Mouse (Mus musculus) frontal cortex, postnatal 14 days (tissue): ENCODE measurements at regions not wholly inside any gene's neighbourhood (a gene's known extent, or its start where the extent isn't known, plus 50 kb on each side); places are given as distances from the start of the nearest gene placed in this dataset.

Experiments used
- DNase-seq, 2 experiments: peaks; one replicate each; pipeline ENCODE4 v3.0.0; 2022; ENCODE audit warnings: low spot score in 2 of 2

DNA sequence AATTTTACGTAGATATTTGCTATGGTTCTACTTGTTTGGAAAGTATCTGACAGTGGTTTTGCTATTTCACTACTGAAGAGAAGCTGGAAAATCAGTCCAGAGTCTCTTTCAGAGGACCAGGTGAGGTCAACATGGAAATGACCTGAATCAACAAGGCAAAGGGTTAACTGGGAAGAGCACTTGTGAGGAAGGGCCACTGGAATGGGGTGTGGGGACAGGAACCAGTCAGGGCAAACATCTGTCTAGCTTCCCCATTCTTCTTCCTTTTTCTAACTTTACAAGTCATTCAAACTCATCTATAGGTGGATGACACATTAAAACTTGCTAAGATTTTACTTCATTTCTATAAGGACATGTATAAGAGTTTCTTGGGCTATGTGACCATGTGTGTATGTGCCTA, 283.7 kb downstream of the Gm11146 start:
- DNase-seq, result no peak

DNA sequence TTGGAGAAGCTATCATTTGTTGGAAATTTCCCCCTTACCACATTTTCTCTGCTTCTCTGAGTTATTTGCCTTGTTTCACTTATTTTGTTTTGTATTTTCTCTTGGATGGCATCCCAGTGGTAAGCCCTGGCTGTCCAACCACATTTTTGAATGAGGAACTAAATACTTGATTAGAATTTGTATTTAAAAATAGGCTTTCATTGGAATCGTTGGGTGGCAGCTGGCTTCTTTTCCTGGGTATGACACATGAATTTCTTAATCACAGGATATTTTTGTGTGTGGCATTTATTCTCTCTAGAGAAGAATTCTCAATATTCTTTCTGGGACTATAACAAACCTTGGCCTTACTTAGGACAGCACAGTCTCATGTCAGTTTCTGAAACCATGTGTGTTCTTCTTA, 286.5 kb downstream of the Gm11146 start:
- DNase-seq, result no peak

DNA sequence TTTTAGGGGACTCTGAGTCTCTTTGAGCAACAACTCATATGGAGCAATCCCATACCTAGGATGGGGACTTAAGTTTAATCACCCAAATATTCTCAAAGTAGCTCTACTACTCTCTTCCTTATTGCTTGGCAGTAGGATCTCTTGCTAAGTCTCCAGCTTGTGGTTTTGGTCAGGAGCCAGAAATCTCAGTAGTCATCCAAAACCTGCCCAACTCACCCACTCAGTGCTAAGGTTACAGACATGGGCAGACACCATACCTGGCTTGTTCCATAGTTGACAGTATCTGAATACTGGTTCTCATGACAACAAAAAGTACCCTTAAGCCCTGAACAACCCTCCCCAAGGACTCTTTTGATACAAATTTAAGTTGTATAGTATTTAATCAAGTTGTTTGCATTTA, 288.7 kb downstream of the Gm11146 start:
- no peak for DNase-seq

DNA sequence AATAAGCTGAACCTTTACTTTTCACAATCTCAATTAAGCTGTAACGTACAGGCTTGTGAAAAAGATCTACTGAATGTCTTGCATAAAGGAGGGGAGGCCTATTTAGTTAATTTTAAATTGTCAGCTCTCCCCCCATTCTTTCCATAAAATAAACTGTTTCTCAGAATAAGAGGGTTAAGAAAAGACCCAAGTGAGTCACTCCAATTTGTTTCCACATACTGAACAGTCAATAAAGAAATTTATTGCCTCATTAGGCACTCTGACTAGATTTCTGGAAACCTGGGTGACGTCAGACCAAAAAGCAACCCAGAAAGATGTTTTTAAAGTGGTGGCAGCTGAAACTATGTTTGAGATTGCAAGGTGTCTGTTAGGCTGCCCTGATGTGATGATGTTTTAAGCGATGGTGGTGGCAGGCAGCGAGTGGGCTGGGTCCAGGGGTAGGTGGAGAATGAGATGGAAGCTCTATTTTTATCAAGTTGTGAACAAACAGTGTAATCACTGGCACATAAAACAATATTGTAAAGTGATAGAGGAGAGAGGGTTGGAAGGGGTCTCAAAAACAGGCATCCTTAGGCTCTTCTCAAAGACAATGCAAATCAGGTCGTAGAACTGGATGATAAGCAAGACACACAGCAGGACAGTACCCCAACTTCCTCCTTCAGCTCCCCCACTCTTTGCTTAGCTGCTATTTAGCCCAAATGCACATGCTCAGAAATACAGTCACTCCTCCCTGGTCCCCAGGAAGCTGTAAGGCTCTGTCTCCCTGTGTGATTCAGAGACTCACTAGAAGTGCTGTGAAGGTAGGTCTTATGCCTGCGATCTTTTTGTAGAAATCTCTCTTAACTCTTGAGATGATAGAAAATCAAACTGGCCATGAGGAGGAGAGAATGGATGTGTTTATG, 288.0 kb downstream of the Usp25 start:
- DNase-seq, result no peak

DNA sequence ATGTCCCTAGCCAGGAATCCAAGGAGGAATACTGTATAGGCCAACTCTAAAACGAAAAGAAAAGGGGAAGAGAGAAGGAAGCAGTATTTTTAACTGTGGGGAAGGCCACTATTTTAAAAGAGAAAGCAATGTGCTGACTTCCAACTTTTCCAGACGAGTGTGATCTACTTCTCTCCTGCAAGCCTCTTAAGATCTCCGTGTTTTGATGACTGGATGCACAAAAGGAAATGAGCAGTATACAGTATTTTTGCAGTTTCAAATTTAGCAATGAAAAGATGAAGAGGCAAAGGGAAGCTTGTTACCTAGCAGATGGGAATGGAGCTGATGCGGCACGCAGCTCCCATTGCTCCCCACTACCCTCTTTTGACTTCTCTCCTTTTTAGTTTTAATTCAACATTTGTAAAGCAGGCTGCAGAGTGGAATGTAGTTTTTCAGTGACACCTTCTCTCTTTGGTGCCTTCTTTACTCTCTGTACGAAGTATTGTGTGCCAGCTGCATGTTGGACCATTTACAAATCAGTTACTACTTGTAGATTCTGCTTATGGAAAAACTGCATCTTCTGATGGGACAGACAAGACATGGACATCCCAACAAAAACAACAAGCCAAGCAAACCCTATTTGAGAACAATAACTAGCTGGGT, 287.2 kb downstream of the Usp25 start:
- no peak for DNase-seq

DNA sequence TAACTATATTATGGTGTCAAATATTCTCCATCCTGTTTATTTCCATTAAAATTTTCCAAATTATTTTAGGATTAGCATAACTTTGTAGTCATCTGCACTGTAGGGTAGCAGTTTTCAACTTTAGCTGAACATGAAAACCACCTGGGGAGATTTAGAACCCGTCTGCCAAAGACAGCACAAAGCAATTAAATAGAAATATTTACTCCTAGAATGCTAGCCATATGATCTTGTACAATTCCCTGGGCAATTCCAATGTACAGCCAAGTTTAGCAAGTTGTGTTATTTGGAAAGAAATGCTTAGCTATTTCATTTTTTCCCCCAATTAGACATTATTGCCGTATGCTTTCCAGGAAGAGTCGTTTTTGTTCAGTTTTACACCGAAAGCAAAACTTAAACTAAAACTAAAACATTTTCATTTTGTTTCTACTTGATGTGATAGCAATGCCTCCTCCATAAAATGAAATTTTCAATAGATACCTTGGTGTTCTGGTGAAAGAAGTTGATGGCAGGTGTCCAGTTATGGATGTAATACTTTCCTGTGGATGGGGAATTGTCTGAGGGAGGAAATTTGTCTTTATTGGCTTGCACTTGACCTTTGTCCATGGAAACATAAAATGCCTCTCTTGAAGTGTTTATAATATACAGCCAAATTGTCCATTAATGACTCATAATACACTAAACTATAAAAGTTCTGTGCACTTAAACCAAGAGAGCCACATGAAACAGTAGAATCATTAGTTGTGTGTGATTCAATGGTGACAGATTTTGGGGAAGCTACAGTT, 282.3 kb downstream of the Usp25 start:
- DNase-seq, result no peak

DNA sequence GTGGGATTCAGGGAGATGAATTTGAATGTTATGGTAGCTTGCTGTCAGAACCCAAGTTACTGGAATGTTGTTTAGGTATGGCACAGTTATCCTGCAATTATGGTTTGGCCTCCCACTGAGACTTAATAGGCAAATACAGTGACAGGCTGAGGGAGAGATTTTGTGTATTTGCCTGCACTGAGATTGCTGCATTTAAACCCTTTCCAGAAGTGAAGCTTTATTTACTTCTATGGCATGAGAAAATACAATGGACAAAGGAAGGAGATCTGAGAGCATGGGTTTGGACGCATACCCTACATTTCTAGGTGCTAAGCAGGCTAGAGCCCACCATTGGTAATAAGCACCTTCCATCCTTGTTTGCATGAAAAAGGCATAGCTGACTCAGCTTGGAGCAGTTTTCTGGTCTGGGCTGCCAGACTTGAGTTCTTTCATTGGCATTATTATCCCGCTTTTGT, 278.8 kb downstream of the Usp25 start:
- no peak for DNase-seq

DNA sequence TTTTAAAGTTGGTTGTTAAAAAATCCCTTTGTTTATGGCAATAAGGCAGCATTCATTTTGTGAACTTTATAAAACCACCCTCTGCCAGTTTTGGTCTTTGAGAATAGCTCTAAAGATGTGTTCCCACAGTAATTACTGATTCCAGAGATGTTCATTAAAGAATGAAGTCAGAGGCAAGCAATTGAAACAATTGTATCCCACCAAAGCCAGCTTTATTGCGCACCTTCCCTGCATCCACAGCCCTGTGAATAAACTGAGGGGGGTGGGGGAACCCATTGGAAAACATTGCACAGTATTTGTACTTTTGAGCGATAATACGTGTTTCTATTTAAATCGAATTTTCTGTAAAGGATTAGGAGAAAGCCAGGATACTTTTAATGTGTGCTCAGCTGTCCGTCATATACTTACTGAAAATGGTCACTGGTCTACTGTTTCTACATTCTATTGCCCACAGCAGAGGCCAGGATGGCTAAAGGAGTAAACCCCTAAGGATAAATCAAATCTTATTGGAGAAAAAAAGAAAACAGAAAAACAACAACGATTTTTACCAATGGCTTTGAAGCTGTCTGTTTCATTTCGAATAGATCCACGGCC, 278.3 kb downstream of the Usp25 start:
- DNase-seq, result no peak

DNA sequence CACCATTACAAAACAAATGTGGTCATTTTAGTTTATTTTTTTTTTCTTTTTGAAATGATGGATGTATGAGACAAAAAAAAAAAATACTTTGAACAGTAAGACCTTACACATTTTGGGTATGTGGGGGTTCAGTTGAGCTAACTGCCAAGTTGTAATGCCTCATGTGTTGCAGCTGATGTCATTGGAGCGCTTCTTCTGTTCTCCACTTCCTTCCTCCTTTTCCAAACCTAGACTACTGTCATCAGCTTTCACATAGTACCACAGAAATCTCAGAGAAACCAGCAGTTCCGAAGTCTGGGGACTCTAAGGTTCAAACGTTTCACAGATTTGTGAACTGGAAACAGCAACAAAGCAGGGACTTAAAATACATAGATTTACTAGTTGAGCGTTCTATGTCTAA, 270.7 kb downstream of the Usp25 start:
- DNase-seq, result no peak

DNA sequence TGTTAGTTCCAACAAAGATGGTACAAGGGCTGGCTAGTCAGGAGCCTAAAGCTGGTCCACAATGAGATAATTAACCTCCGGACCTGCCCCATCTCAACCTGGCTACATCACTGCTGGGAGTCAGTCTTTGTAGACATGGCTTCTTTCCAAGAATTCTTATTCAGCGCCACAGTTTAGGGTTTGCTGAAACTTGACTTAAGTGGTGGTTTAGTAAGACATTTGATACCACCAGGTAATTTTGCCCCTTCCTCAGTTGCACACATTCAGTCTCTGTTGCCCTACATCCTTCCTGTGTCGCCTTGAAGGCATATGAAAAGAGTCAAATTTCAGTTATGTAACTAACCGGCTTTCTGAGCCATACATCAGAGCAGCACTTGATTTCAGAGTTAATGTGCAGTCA, 266.4 kb downstream of the Usp25 start:
- DNase-seq, result no peak

DNA sequence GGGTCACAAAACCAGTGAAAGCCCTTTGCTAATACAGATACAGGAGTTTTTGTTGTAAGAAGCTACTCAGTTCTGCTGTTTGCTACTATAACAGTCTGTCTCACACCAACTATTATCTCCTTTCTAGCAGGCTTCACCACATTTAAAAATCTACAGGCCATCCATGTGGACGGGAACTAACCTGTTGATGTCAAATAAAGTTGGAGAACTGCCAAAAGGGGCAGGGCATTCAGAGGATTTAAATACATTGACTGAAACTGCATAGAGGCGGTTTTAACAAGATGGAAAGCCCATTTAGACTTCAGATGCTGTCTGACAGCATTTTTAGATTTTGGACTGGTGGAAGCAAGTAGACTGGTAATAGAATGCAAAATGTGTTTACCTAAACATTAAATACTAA, 266.0 kb downstream of the Usp25 start:
- DNase-seq, result no peak

DNA sequence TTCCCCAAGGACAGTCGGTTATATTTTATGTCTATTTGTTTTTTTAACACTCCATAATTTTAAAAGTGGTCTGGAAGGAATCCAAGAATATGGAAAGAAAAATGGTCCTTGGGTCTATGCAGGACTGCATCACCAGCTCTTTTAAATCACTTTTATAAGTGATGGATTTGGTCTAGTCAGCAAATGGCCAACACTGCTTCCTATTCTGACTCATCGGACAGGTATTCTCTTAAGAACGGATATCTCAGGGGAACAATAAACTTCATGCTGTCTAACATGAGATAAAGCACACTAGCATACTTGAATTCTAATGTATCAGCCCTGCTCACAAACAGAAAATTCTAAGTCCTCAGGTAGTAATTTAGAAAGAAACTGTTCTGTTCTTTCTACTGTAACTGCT, 259.8 kb downstream of the Usp25 start:
- DNase-seq, result no peak

DNA sequence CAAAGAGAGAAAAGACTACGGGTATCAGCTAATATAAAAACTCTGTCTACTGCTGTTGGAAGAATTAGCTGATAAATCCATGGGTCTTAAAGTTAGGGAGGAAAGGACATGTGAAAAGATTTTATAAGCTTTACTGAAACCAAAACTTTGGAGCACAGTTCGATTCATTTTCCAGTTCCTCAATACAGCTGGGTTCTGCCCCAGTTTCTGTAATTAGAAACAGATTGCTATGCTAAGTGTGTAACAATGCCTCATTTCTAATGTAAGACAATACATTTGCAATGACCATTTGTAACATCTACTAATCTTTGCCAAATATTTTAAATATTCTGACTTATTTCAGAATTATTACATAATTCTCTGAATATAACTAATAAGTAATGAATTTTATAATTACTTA, 255.4 kb downstream of the Usp25 start:
- DNase-seq, result no peak

DNA sequence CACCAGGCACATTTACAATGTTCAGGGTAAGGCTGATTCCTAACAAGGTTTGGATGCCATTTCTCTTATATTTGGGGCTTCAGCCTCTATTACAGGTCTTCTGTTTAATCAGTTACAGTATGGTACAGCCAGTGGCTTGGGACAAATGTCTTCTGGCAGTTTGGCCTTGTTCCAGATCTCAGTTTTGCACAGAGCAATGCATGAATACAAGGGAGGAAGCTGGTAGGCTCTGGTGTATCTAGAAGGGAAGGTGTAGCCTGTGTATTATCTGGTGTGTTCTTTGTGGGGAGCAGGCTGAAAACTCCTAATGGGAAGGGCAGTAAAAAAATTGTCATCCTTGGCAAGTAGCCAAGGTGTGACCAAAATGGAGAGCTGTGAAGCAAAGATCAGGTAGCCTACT, 254.2 kb downstream of the Usp25 start:
- DNase-seq, result no peak

DNA sequence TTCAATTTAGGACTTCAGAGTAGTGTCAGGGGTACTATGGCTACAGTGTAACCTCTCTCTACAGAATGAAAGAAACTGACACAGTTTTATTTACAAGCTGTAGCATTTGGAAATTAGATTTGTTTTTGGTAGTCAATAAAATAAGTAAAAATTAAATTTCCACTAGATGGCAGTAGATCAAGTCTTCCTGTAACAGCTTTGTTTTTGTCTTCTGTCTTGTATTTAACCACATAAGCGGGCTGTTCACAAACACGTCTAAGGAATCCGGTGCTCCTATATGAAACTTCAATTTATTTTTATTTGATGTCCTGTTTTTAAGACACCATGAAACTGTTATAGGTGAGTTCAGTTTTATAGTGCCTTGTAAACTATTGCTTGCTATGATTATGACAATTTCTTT, 238.8 kb downstream of the Usp25 start:
- DNase-seq, result no peak

DNA sequence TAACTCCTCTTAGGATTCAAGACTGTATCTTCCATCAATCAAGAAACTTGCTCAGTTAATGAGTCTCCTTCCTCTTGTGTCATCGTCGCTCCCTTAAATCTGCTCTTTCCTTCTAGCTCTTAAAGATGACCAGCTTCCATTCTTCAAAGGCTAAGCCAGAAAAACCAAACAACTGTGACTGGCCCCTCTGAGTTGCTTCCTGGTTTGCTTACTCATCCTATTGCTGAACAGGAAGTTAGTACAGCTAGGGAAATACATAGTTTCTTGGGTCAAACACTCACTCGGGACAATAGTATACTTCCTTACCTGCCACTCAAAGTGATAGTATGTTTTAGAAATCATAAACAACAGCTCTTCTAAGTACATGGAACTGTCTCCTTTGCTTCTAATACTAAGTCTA, 237.9 kb downstream of the Usp25 start:
- DNase-seq, result no peak

DNA sequence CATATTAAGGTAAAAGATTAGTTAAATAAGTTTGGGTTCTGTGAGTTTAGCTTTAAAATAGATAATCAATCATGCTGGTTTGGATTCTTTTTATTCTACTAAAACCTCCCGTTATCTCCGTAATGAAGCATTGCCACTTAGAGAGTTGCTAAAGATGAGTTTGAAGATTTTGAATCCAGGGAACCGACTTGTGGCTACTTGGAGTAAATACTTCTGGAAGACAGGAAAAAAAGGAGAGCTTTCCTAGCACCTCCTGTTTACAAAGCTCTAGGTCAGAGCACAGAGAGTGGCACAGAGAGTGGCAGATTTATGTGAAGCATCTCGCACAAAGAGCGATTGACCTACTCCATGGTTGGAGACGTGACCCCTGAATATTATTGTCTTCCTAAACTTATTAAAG, 227.4 kb downstream of the Usp25 start:
- DNase-seq, result no peak

DNA sequence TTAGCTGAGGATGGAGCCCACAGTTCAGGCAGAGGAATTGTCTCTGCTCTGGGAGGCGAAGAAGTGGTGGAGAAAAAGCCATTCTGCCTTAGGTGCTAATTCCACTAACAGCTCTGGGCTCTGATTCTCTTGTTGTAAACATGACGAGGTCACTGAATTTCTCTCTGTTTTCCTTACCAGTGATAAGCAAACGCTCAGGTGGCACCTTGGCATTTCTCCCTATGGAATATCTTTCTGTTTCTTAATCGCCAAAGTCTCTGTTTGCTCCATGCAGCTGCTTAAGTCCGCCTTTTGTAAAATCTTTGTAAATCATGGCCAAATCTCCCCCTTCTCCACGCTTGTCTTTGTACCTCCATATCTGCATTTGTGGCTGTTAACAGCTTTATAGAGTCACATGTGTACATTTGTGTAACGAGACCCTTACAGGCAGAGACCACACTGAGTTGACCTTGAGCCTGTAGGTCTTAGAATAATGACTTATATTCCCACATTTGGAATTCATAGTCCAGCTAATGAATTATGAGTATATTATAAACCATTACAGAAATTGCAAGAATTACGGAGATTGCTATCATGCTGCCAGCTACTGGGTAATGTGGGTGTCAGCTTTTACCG, 225.8 kb downstream of the Usp25 start:
- DNase-seq, result no peak

DNA sequence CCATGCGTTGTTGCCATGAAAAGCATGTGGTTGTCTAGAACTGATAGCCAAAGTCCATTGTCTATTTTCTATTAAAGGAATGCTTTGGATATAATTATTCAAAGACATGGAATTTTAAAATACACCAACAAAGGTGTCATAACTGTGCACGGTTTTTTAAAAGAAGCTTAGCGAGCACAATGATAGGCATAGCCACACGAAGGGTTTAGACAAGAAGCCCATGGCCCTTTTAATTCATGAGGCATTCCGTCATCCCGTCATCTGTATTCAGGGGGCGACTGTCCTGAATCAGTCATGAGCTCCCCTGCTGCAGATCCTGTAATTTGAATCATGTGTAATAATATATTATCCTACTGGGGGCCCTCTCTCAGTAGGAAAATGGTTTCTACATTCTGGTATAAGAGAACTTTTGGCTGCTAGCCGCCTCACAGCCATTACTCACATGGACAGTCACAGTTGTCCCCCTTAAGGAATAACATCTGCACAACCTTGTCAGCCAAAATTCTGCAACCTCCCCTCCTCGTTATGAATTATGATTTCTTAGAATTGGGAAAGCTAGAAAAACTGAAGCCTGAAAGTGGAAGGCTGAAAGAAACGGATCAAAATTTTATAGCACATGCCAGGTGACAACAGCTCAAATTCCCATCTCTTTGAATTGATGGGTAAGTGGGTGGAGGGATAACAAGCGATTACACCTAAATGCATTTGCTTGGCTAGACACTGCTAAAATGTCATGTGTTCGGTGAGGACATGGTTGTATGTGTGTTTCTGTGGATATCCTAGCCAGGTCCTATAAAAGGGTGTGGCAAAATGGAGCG, 225.1 kb downstream of the Usp25 start:
- DNase-seq, result peak in 1 of 2 experiments; percentile 10

DNA sequence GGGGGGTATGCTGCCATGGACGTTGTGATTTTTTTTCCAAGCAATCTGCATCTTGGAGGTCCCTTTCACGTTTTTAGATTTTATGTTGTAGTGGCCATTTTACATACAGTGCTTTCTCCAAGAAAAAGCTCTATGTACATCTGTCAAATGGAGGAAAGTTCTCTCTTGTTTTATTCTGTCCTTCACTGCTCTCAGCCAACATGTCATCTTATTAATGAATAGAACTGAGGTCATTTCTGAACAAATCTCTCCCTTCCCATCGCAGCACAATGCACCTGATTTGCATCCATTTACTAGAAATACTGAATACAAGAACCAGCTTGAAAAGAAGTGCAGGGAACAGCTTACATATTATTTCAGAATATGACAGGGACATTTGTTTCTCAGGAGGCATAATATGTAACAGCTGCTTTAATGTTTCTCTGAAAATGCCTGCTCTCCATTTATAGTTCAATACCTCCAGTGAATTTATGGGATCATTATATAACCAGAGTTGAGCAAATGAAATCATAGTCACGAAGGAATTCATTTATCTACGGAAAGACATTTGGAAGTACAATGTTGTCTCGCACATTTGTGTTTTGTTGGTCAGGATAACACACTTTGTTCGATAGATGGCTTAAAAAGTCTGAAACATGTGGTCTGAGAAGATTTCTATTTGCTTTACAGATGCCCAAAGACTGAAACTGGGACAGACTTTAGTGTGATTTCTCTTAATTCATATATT, 224.3 kb downstream of the Usp25 start:
- DNase-seq, result no peak
